Mouse (Mus musculus) liver, postnatal 0 days (tissue): ENCODE data around the gene Ubac2.

Source experiments
- CTCF ChIP-seq: sonication (generic); IDR thresholded peaks from 2 replicates; pipeline ENCODE4 v1.5.1; 2016; ENCODE audit warnings: antibody characterized with exemption, low read depth
- EP300 ChIP-seq: IDR thresholded peaks from 2 replicates; pipeline ENCODE4 v1.6.1; 2016; ENCODE audit warnings: antibody characterized with exemption, low read depth, mild to moderate bottlenecking

DNA sequence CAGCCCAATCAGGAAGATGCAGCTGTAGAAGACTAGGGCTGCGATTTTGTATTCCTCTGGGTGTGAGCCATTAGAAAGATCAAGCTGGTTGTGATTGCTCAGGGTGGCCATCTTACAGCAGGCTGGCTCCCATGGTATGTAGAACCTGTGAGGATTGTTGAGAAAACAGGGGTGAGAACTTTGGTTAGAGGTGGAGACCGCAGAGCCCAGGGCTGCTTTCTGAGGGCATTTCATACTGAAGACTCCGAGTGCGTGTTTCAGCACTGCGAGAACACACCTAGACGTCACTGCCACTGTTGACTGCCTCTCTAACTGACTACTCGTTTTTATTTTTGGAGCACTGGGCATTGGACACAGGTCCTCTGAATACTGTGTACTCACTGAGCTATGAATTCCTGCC, 34.1 kb downstream of the Ubac2 start:
- no peak for TF ChIP-seq CTCF
- TF ChIP-seq EP300 = no peak
